Mouse (Mus musculus) kidney, adult 2 months (tissue): ENCODE data around the gene Sdf2. TPM values are rescaled to one million over a fixed set of nuclear protein-coding genes. Genes with fewer than 3 reads are reported as not detected.
"Not testable (repeated sequence)": the region's sequence is repeated elsewhere in the genome, so short reads cannot be mapped to it uniquely, and the experiment has no call there.

Experiments used
- DNase-seq: peaks from one replicate; pipeline ENCODE4 v3.0.0; 2021
- H3K27ac ChIP-seq: fragments of 200-500 bp; 2 replicates; pipeline ENCODE4 v1.5.1; 2012; ENCODE audit warnings: low read depth, low read length, control low read depth, inconsistent platforms; ENCODE audit not compliant: insufficient read depth
- H3K27me3 ChIP-seq: fragments of 200-500 bp; replicated peaks from 2 replicates; pipeline ENCODE4 v1.6.1; 2012; ENCODE audit warnings: mild to moderate bottlenecking, moderate library complexity, low read length, inconsistent platforms; ENCODE audit not compliant: control insufficient read depth, insufficient read depth
- H3K36me3 ChIP-seq: fragments of 200-500 bp; 2 replicates; pipeline ENCODE4 v1.6.1; 2012; ENCODE audit warnings: mild to moderate bottlenecking, moderate library complexity, low read length, inconsistent platforms; ENCODE audit not compliant: control insufficient read depth, insufficient read depth
- H3K4me1 ChIP-seq: fragments of 200-500 bp; 2 replicates; pipeline ENCODE4 v1.6.1; 2011; ENCODE audit warnings: low read length; ENCODE audit not compliant: control insufficient read depth, insufficient read depth
- H3K4me3 ChIP-seq: fragments of 200-500 bp; 2 replicates; pipeline ENCODE4 v1.5.1; 2011; ENCODE audit warnings: mild to moderate bottlenecking, low read depth, low read length, control low read depth; ENCODE audit not compliant: insufficient read depth
- CTCF ChIP-seq: fragments of 200-500 bp; conservative IDR thresholded peaks from 2 replicates; pipeline ENCODE4 v1.5.1; 2011; ENCODE audit warnings: low read depth, mild to moderate bottlenecking, control low read depth, low read length, moderate library complexity, mixed read lengths; ENCODE audit not compliant: insufficient read depth, insufficient read length
- POLR2A ChIP-seq: fragments of 200-500 bp; IDR thresholded peaks from one replicate; pipeline ENCODE4 v1.6.1; 2011; ENCODE audit warnings: low read depth, low read length, control low read depth
- WGBS: fragments of 180-500 bp; shearing (Covaris S2); methylation state at CpG from one replicate; pipeline ENCODE4 v1.1.7; 2018; 5-methylcytosine and 5-hydroxymethylcytosine counted together
- polyA plus RNA-seq: library from polyadenylated mRNA; depleted of rRNA; stranded (reverse); fragments of >200 nt; gene quantifications from 2 replicates; pipeline ENCODE4 v1.2.3, GENCODE M21; 2012

Sdf2 gene
- polyA plus RNA-seq, 1 experiment = 127 TPM

- peak; percentile 75 for DNase-seq
- no peaks in the 10 kb centered on the region for H3K4me1 ChIP-seq
- peak; percentile 65 for TF ChIP-seq CTCF
- no peak for TF ChIP-seq POLR2A
- WGBS = 3% methylated on average over 8 of the region's 8 CpGs
- H3K27ac ChIP-seq = no peak overlapping the region
- peaks cover 2% of the 10 kb centered on the region for H3K36me3 ChIP-seq
- peak overlapping the region; percentile 3; the same call in 1 of the 2 replicates for H3K4me3 ChIP-seq
- no peaks in the 10 kb centered on the region for H3K27me3 ChIP-seq
Observed at GRCm38 (mm10) chr11:78262550-78262949, 17.0 kb downstream of the Sdf2 start.

GRCm38 (mm10) chr11:78265571-78265970 is 20.0 kb downstream of the Sdf2 start:
- Histone ChIP-seq H3K4me1 (no peaks in the 10 kb centered on the region), H3K4me3 (no peak overlapping the region), H3K36me3 (peaks cover 8% of the 10 kb centered on the region), H3K27me3 (no peaks in the 10 kb centered on the region), H3K27ac (no peak overlapping the region)
- no peak for TF ChIP-seq CTCF
- no peak for TF ChIP-seq POLR2A
- no peak for DNase-seq
- WGBS = 93% methylated on average over 6 of the region's 6 CpGs

GRCm38 (mm10) chr11:78271986-78272385 is 26.4 kb downstream of the Sdf2 start:
- no peaks in the 10 kb centered on the region for H3K4me1 ChIP-seq
- DNase-seq = no peak
- WGBS = 85% methylated on average over 13 of the region's 13 CpGs
- no peak overlapping the region for H3K4me3 ChIP-seq
- H3K27me3 ChIP-seq = no peaks in the 10 kb centered on the region
- peaks cover 31% of the 10 kb centered on the region for H3K36me3 ChIP-seq
- H3K27ac ChIP-seq = no peak overlapping the region
- TF ChIP-seq CTCF (no peak), POLR2A (no peak)

- TF ChIP-seq CTCF (no peak), POLR2A (no peak)
- H3K27me3 ChIP-seq = no peaks in the 10 kb centered on the region
- H3K4me3 ChIP-seq = no peak overlapping the region
- H3K27ac ChIP-seq = no peak overlapping the region
- 97% methylated on average over 1 of the region's 1 CpGs for WGBS
- no peak for DNase-seq
- no peaks in the 10 kb centered on the region for H3K4me1 ChIP-seq
- peaks cover 32% of the 10 kb centered on the region for H3K36me3 ChIP-seq
Observed at GRCm38 (mm10) chr11:78275596-78275995, 30.1 kb downstream of the Sdf2 start.

- not testable (repeated sequence) for H3K27me3 ChIP-seq, H3K4me3 ChIP-seq, H3K4me1 ChIP-seq, DNase-seq, H3K27ac ChIP-seq
- peaks cover 32% of the 10 kb centered on the region for H3K36me3 ChIP-seq
- 97% methylated on average over 4 of the region's 4 CpGs for WGBS
- TF ChIP-seq CTCF = peak; percentile 35; the same call in 1 of the 2 replicates
Observed at GRCm38 (mm10) chr11:78276169-78276568, 30.6 kb downstream of the Sdf2 start.

- no peak overlapping the region for H3K4me3 ChIP-seq
- DNase-seq = no peak
- H3K4me1 ChIP-seq = no peaks in the 10 kb centered on the region
- H3K36me3 ChIP-seq = peaks cover 26% of the 10 kb centered on the region
- H3K27ac ChIP-seq = no peak overlapping the region
- WGBS = 74% methylated on average over 7 of the region's 7 CpGs
- TF ChIP-seq CTCF (no peak), POLR2A (no peak)
- no peaks in the 10 kb centered on the region for H3K27me3 ChIP-seq
Observed at GRCm38 (mm10) chr11:78278853-78279252, 33.3 kb downstream of the Sdf2 start.

GRCm38 (mm10) chr11:78279586-78279985 is 34.0 kb downstream of the Sdf2 start:
- H3K4me3 ChIP-seq = no peak overlapping the region

More at GRCm38 (mm10) chr11:78279586-78279985, 34.0 kb downstream of the Sdf2 start:
- Histone ChIP-seq H3K27me3 (no peaks in the 10 kb centered on the region), H3K4me1 (no peaks in the 10 kb centered on the region), H3K36me3 (peaks cover 24% of the 10 kb centered on the region), H3K27ac (no peak overlapping the region)
- no peak for DNase-seq
- TF ChIP-seq POLR2A (no peak), CTCF (no peak)
- 79% methylated on average over 4 of the region's 4 CpGs for WGBS
